Mouse (Mus musculus) thymus, adult 2 months (tissue): ENCODE results near the gene Ndufaf3. TPM values are rescaled to one million over a fixed set of nuclear protein-coding genes. Genes with fewer than 3 reads are reported as not detected.

Source experiments
- DNase-seq: peaks from one replicate; pipeline ENCODE4 v3.0.0; 2021
- H3K27ac ChIP-seq: fragments of 200-500 bp; 2 replicates; pipeline ENCODE4 v1.5.1; 2012; ENCODE audit warnings: low read length, control low read depth; ENCODE audit not compliant: control insufficient read depth, insufficient read depth
- H3K27me3 ChIP-seq: fragments of 200-500 bp; 2 replicates; pipeline ENCODE4 v1.6.1; 2012; ENCODE audit warnings: mild to moderate bottlenecking, low read length, moderate library complexity, mixed read lengths; ENCODE audit not compliant: control insufficient read depth, insufficient read depth
- H3K36me3 ChIP-seq: fragments of 200-500 bp; 2 replicates; pipeline ENCODE4 v1.6.1; 2012; ENCODE audit warnings: mild to moderate bottlenecking, low read length, moderate library complexity; ENCODE audit not compliant: control insufficient read depth, insufficient read depth
- H3K4me1 ChIP-seq: fragments of 200-500 bp; replicated peaks from 2 replicates; pipeline ENCODE4 v1.6.1; 2012; ENCODE audit warnings: low read length; ENCODE audit not compliant: control insufficient read depth, insufficient read depth
- H3K4me3 ChIP-seq: fragments of 200-500 bp; 2 replicates; pipeline ENCODE4 v1.5.1; 2012; ENCODE audit warnings: mild to moderate bottlenecking, low read length, control low read depth, moderate library complexity; ENCODE audit not compliant: control insufficient read depth, insufficient read depth
- CTCF ChIP-seq: fragments of 200-500 bp; IDR thresholded peaks from 2 replicates; pipeline ENCODE4 v1.5.1; 2012; ENCODE audit warnings: mild to moderate bottlenecking, control low read depth, low read length, moderate library complexity, borderline replicate concordance; ENCODE audit not compliant: control insufficient read depth, poor library complexity, insufficient read depth; ENCODE audit errors: extremely low read depth
- POLR2A ChIP-seq: fragments of 200-500 bp; IDR thresholded peaks from 2 replicates; pipeline ENCODE4 v1.6.1; 2012; ENCODE audit warnings: mild to moderate bottlenecking, low read length, control low read depth, moderate library complexity; ENCODE audit not compliant: control insufficient read depth, poor library complexity, insufficient read depth; ENCODE audit errors: extremely low read depth
- WGBS: fragments of 180-500 bp; shearing (Covaris S2); methylation state at CpG from one replicate; pipeline ENCODE4 v1.1.7; 2018; 5-methylcytosine and 5-hydroxymethylcytosine counted together
- polyA plus RNA-seq: library from polyadenylated mRNA; depleted of rRNA; stranded (reverse); fragments of >200 nt; gene quantifications from 2 replicates; pipeline ENCODE4 v1.2.3, GENCODE M21; 2012

The Ndufaf3 gene
- polyA plus RNA-seq, 1 experiment: 74.2 TPM

- Histone ChIP-seq H3K4me3 (no peak overlapping the region), H3K4me1 (peaks cover 19% of the 10 kb centered on the region), H3K27ac (no peak overlapping the region), H3K27me3 (no peaks in the 10 kb centered on the region), H3K36me3 (peaks cover 12% of the 10 kb centered on the region)
- 84% methylated on average over 26 of the region's 26 CpGs for WGBS
- TF ChIP-seq POLR2A: no peak
- peak; percentile 72 for TF ChIP-seq CTCF
- peak; percentile 72 for DNase-seq
Measured at GRCm38 (mm10) chr9:108573774-108574690, 6.8 kb upstream of the Ndufaf3 start.

GRCm38 (mm10) chr9:108572321-108572720 is 5.1 kb upstream of the Ndufaf3 start:
- 87% methylated on average over 10 of the region's 10 CpGs for WGBS
- peaks cover 21% of the 10 kb centered on the region for H3K4me1 ChIP-seq
- H3K27me3 ChIP-seq: no peaks in the 10 kb centered on the region
- TF ChIP-seq CTCF (no peak), POLR2A (no peak)
- DNase-seq: no peak
- H3K36me3 ChIP-seq: peaks cover 12% of the 10 kb centered on the region
- no peak overlapping the region for H3K27ac ChIP-seq
- no peak overlapping the region for H3K4me3 ChIP-seq

GRCm38 (mm10) chr9:108571401-108571973 is 4.3 kb upstream of the Ndufaf3 start:
- no peak overlapping the region for H3K4me3 ChIP-seq
- H3K27me3 ChIP-seq: no peaks in the 10 kb centered on the region
- peaks cover 18% of the 10 kb centered on the region for H3K4me1 ChIP-seq
- H3K27ac ChIP-seq: no peak overlapping the region
- TF ChIP-seq CTCF: no peak
- TF ChIP-seq POLR2A: no peak
- no peak for DNase-seq
- WGBS: 96% methylated on average over 16 of the region's 16 CpGs
- H3K36me3 ChIP-seq: peaks cover 12% of the 10 kb centered on the region

GRCm38 (mm10) chr9:108570207-108570896 is 3.1 kb upstream of the Ndufaf3 start:
- H3K4me1 ChIP-seq: peaks cover 23% of the 10 kb centered on the region
- peak; percentile 90 for DNase-seq
- 1% methylated on average over 40 of the region's 40 CpGs for WGBS
- no peaks in the 10 kb centered on the region for H3K27me3 ChIP-seq
- TF ChIP-seq POLR2A (no peak), CTCF (peak; percentile 66; the same call in 1 of the 2 replicates)
- H3K4me3 ChIP-seq: peak overlapping the region; percentile 64
- peaks cover 12% of the 10 kb centered on the region for H3K36me3 ChIP-seq
- H3K27ac ChIP-seq: peak overlapping the region; percentile 14; the same call in 1 of the 2 replicates

- WGBS: 2% methylated on average over 42 of the region's 42 CpGs
- peak within 1 kb of the TSS; percentile 87 for H3K4me3 ChIP-seq
- peak; percentile 55; the same call in 1 of the 2 replicates for TF ChIP-seq POLR2A
- TF ChIP-seq CTCF: peak; percentile 58
- H3K27ac ChIP-seq: peak within 1 kb of the TSS; percentile 61; the same call in 1 of the 2 replicates
- no peaks in the 10 kb centered on the region for H3K27me3 ChIP-seq
- H3K4me1 ChIP-seq: peaks cover 23% of the 10 kb centered on the region
- peaks cover 12% of the 10 kb centered on the region for H3K36me3 ChIP-seq
- DNase-seq: peak; percentile 83
Measured at GRCm38 (mm10) chr9:108569381-108570206, 2.4 kb upstream of the Ndufaf3 start, which contains the start of gene Dalrd3. Dalrd3 (plus strand) TSS chr9:108569886.
